Mouse (Mus musculus): Measurements from ENCODE around the gene Padi3. TPM values are rescaled to one million over a fixed set of nuclear protein-coding genes. Genes with fewer than 3 reads are reported as not detected.

Padi3 gene
- polyA plus RNA-seq, 1 experiment from 2014 or later = 0.05 TPM

- H3K36me3 ChIP-seq (ENCODE audit: control insufficient read depth, insufficient read depth, low read length) = no peaks in the 10 kb centered on the region
- H3K4me3 ChIP-seq (ENCODE audit: low read length) = no peak overlapping the region
- no peak for ATAC-seq
- H3K4me1 ChIP-seq (ENCODE audit: control insufficient read depth, insufficient read depth, low read depth, low read length) = no peaks in the 10 kb centered on the region
- H3K27me3 ChIP-seq (replicated peaks; ENCODE audit: control insufficient read depth, insufficient read depth, low read length) = no peaks in the 10 kb centered on the region
- 94% methylated on average over 7 of the region's 7 CpGs for WGBS
- no peak overlapping the region for H3K9ac ChIP-seq (ENCODE audit: low read depth, low read length)
- H3K9me3 ChIP-seq (ENCODE audit: control insufficient read depth, low read length) = no peaks in the 10 kb centered on the region
- no peak overlapping the region for H3K4me2 ChIP-seq (ENCODE audit: low read length)
- no peak overlapping the region for H3K27ac ChIP-seq (ENCODE audit: low read depth, low read length)
These were observed 48.8 kb downstream of the Padi3 start for GRCm38 (mm10) chr4:140761601-140762000.

GRCm38 (mm10) chr4:140755811-140756210 is 54.6 kb downstream of the Padi3 start:
- H3K4me3 ChIP-seq (ENCODE audit: low read length) = no peak overlapping the region
- H3K27ac ChIP-seq (ENCODE audit: low read depth, low read length) = no peak overlapping the region
- H3K36me3 ChIP-seq (ENCODE audit: control insufficient read depth, insufficient read depth, low read length) = no peaks in the 10 kb centered on the region
- H3K9me3 ChIP-seq (ENCODE audit: control insufficient read depth, low read length) = no peaks in the 10 kb centered on the region
- no peak overlapping the region for H3K4me2 ChIP-seq (ENCODE audit: low read length)
- no peaks in the 10 kb centered on the region for H3K27me3 ChIP-seq (replicated peaks; ENCODE audit: control insufficient read depth, insufficient read depth, low read length)
- ATAC-seq = no peak
- 85% methylated on average over 3 of the region's 3 CpGs for WGBS
- no peaks in the 10 kb centered on the region for H3K4me1 ChIP-seq (ENCODE audit: control insufficient read depth, insufficient read depth, low read depth, low read length)
- H3K9ac ChIP-seq (ENCODE audit: low read depth, low read length) = no peak overlapping the region

- no peaks in the 10 kb centered on the region for H3K36me3 ChIP-seq (ENCODE audit: control insufficient read depth, insufficient read depth, low read length)
- 69% methylated on average over 7 of the region's 7 CpGs for WGBS
- ATAC-seq = no peak
- H3K27me3 ChIP-seq (replicated peaks; ENCODE audit: control insufficient read depth, insufficient read depth, low read length) = no peaks in the 10 kb centered on the region
- H3K4me1 ChIP-seq (ENCODE audit: control insufficient read depth, insufficient read depth, low read depth, low read length) = no peaks in the 10 kb centered on the region
- H3K9me3 ChIP-seq (ENCODE audit: control insufficient read depth, low read length) = no peaks in the 10 kb centered on the region
- no peak overlapping the region for H3K4me3 ChIP-seq (ENCODE audit: low read length)
- no peak overlapping the region for H3K27ac ChIP-seq (ENCODE audit: low read depth, low read length)
- H3K4me2 ChIP-seq (ENCODE audit: low read length) = no peak overlapping the region
- H3K9ac ChIP-seq (ENCODE audit: low read depth, low read length) = no peak overlapping the region
These were observed 57.1 kb downstream of the Padi3 start for GRCm38 (mm10) chr4:140753366-140753765.

- H3K36me3 ChIP-seq (ENCODE audit: control insufficient read depth, insufficient read depth, low read length) = no peaks in the 10 kb centered on the region
- no peak for ATAC-seq
- H3K9me3 ChIP-seq (ENCODE audit: control insufficient read depth, low read length) = no peaks in the 10 kb centered on the region
- no peaks in the 10 kb centered on the region for H3K4me1 ChIP-seq (ENCODE audit: control insufficient read depth, insufficient read depth, low read depth, low read length)
- H3K9ac ChIP-seq (ENCODE audit: low read depth, low read length) = no peak overlapping the region
- H3K4me2 ChIP-seq (ENCODE audit: low read length) = peak overlapping the region; percentile 25
- H3K4me3 ChIP-seq (ENCODE audit: low read length) = no peak overlapping the region
- 7% methylated on average over 19 of the region's 19 CpGs for WGBS
- H3K27me3 ChIP-seq (replicated peaks; ENCODE audit: control insufficient read depth, insufficient read depth, low read length) = peaks cover 4% of the 10 kb centered on the region
- H3K27ac ChIP-seq (ENCODE audit: low read depth, low read length) = no peak overlapping the region
These were observed 60.1 kb downstream of the Padi3 start for GRCm38 (mm10) chr4:140750328-140750727.

GRCm38 (mm10) chr4:140747978-140748377 is 62.5 kb downstream of the Padi3 start:
- Histone ChIP-seq H3K4me2 (ENCODE audit: low read length) (no peak overlapping the region), H3K27me3 (replicated peaks; ENCODE audit: control insufficient read depth, insufficient read depth, low read length) (peaks cover 4% of the 10 kb centered on the region), H3K9me3 (ENCODE audit: control insufficient read depth, low read length) (no peaks in the 10 kb centered on the region), H3K27ac (ENCODE audit: low read depth, low read length) (no peak overlapping the region), H3K9ac (ENCODE audit: low read depth, low read length) (no peak overlapping the region), H3K36me3 (ENCODE audit: control insufficient read depth, insufficient read depth, low read length) (no peaks in the 10 kb centered on the region), H3K4me1 (ENCODE audit: control insufficient read depth, insufficient read depth, low read depth, low read length) (no peaks in the 10 kb centered on the region), H3K4me3 (ENCODE audit: low read length) (no peak overlapping the region)
- ATAC-seq = no peak
- 33% methylated on average over 12 of the region's 12 CpGs for WGBS

- 23% methylated on average over 3 of the region's 3 CpGs for WGBS
- no peak for ATAC-seq
These were observed 65.8 kb downstream of the Padi3 start for GRCm38 (mm10) chr4:140744654-140745053.

GRCm38 (mm10) chr4:140743086-140743485 is 67.4 kb downstream of the Padi3 start:
- Histone ChIP-seq H3K4me1 (ENCODE audit: control insufficient read depth, insufficient read depth, low read depth, low read length) (no peaks in the 10 kb centered on the region), H3K9me3 (ENCODE audit: control insufficient read depth, low read length) (no peaks in the 10 kb centered on the region), H3K4me2 (ENCODE audit: low read length) (no peak overlapping the region), H3K36me3 (ENCODE audit: control insufficient read depth, insufficient read depth, low read length) (no peaks in the 10 kb centered on the region), H3K27ac (ENCODE audit: low read depth, low read length) (no peak overlapping the region), H3K27me3 (replicated peaks; ENCODE audit: control insufficient read depth, insufficient read depth, low read length) (peaks cover 4% of the 10 kb centered on the region), H3K4me3 (ENCODE audit: low read length) (no peak overlapping the region), H3K9ac (ENCODE audit: low read depth, low read length) (no peak overlapping the region)
- ATAC-seq = no peak
- 31% methylated on average over 4 of the region's 4 CpGs for WGBS

More at GRCm38 (mm10) chr4:140744654-140745053, 65.8 kb downstream of the Padi3 start:
- no peak overlapping the region for H3K9ac ChIP-seq (ENCODE audit: low read depth, low read length)
- no peak overlapping the region for H3K4me2 ChIP-seq (ENCODE audit: low read length)
- H3K27ac ChIP-seq (ENCODE audit: low read depth, low read length) = no peak overlapping the region
- peaks cover 4% of the 10 kb centered on the region for H3K27me3 ChIP-seq (replicated peaks; ENCODE audit: control insufficient read depth, insufficient read depth, low read length)
- no peaks in the 10 kb centered on the region for H3K9me3 ChIP-seq (ENCODE audit: control insufficient read depth, low read length)
- H3K36me3 ChIP-seq (ENCODE audit: control insufficient read depth, insufficient read depth, low read length) = no peaks in the 10 kb centered on the region
- H3K4me1 ChIP-seq (ENCODE audit: control insufficient read depth, insufficient read depth, low read depth, low read length) = no peaks in the 10 kb centered on the region
- no peak overlapping the region for H3K4me3 ChIP-seq (ENCODE audit: low read length)

- no peaks in the 10 kb centered on the region for H3K9me3 ChIP-seq (ENCODE audit: control insufficient read depth, low read length)
- no peak within 1 kb of the TSS for H3K4me3 ChIP-seq (ENCODE audit: low read length)
- no peak within 1 kb of the TSS for H3K9ac ChIP-seq (ENCODE audit: low read depth, low read length)
- WGBS = 89% methylated on average over 2 of the region's 2 CpGs
- H3K27me3 ChIP-seq (replicated peaks; ENCODE audit: control insufficient read depth, insufficient read depth, low read length) = peaks cover 4% of the 10 kb centered on the region; the same call in 1 of the 2 replicates
- no peaks in the 10 kb centered on the region for H3K36me3 ChIP-seq (ENCODE audit: control insufficient read depth, insufficient read depth, low read length)
- H3K4me1 ChIP-seq (ENCODE audit: control insufficient read depth, insufficient read depth, low read depth, low read length) = no peaks in the 10 kb centered on the region
- no peak within 1 kb of the TSS for H3K27ac ChIP-seq (ENCODE audit: low read depth, low read length)
- ATAC-seq = no peak
- no peak within 1 kb of the TSS for H3K4me2 ChIP-seq (ENCODE audit: low read length)
These were observed 67.9 kb downstream of the Padi3 start, which contains the start of gene Padi6 for GRCm38 (mm10) chr4:140742543-140742942. Gene Padi6, minus strand, starts transcription at chr4:140742643.

GRCm38 (mm10) chr4:140741401-140741800 is 69.0 kb downstream of the Padi3 start:
- no peaks in the 10 kb centered on the region for H3K36me3 ChIP-seq (ENCODE audit: control insufficient read depth, insufficient read depth, low read length)
- no peak overlapping the region for H3K9ac ChIP-seq (ENCODE audit: low read depth, low read length)
- no peak overlapping the region for H3K4me3 ChIP-seq (ENCODE audit: low read length)
- no peaks in the 10 kb centered on the region for H3K9me3 ChIP-seq (ENCODE audit: control insufficient read depth, low read length)
- H3K27me3 ChIP-seq (replicated peaks; ENCODE audit: control insufficient read depth, insufficient read depth, low read length) = no peaks in the 10 kb centered on the region
- no peak for ATAC-seq
- no peak overlapping the region for H3K27ac ChIP-seq (ENCODE audit: low read depth, low read length)
- WGBS = 90% methylated on average over 6 of the region's 6 CpGs
- no peak overlapping the region for H3K4me2 ChIP-seq (ENCODE audit: low read length)
- H3K4me1 ChIP-seq (ENCODE audit: control insufficient read depth, insufficient read depth, low read depth, low read length) = no peaks in the 10 kb centered on the region

- H3K27me3 ChIP-seq (replicated peaks; ENCODE audit: control insufficient read depth, insufficient read depth, low read length) = no peaks in the 10 kb centered on the region
- no peak overlapping the region for H3K27ac ChIP-seq (ENCODE audit: low read depth, low read length)
- no peaks in the 10 kb centered on the region for H3K9me3 ChIP-seq (ENCODE audit: control insufficient read depth, low read length)
- H3K4me2 ChIP-seq (ENCODE audit: low read length) = no peak overlapping the region
- no peak overlapping the region for H3K9ac ChIP-seq (ENCODE audit: low read depth, low read length)
- no peaks in the 10 kb centered on the region for H3K36me3 ChIP-seq (ENCODE audit: control insufficient read depth, insufficient read depth, low read length)
- no peak for ATAC-seq
- 91% methylated on average over 11 of the region's 11 CpGs for WGBS
- H3K4me1 ChIP-seq (ENCODE audit: control insufficient read depth, insufficient read depth, low read depth, low read length) = no peaks in the 10 kb centered on the region
- no peak overlapping the region for H3K4me3 ChIP-seq (ENCODE audit: low read length)
These were observed 69.8 kb downstream of the Padi3 start for GRCm38 (mm10) chr4:140740655-140741054.
